Mouse (Mus musculus) heart, adult 2 months (tissue): ENCODE results near the gene Atg16l1. TPM values are rescaled to one million over a fixed set of nuclear protein-coding genes. Genes with fewer than 3 reads are reported as not detected.

Source experiments
- DNase-seq, 2 experiments: peaks; one replicate each; pipeline ENCODE4 v3.0.0; 2021
- H3K27ac ChIP-seq: fragments of 200-600 bp; 2 replicates; pipeline ENCODE4 v1.8.1; 2022
- H3K27me3 ChIP-seq: fragments of 200-500 bp; 2 replicates; pipeline ENCODE4 v1.6.1; 2012; ENCODE audit warnings: mild to moderate bottlenecking, low read length, inconsistent platforms, mixed read lengths; ENCODE audit not compliant: control insufficient read depth, insufficient read depth
- H3K36me3 ChIP-seq: fragments of 200-500 bp; 2 replicates; pipeline ENCODE4 v1.6.1; 2012; ENCODE audit warnings: low read length, inconsistent platforms; ENCODE audit not compliant: control insufficient read depth, insufficient read depth
- H3K4me1 ChIP-seq: fragments of 200-500 bp; 2 replicates; pipeline ENCODE4 v1.6.1; 2011; ENCODE audit warnings: low read length; ENCODE audit not compliant: control insufficient read depth, insufficient read depth
- H3K4me3 ChIP-seq: fragments of 200-600 bp; 2 replicates; pipeline ENCODE4 v1.8.1; 2022
- H3K79me2 ChIP-seq: fragments of 200-500 bp; replicated peaks from 2 replicates; pipeline ENCODE4 v1.6.1; 2012; ENCODE audit warnings: mild to moderate bottlenecking, inconsistent platforms, low read length, moderate library complexity, mixed read lengths; ENCODE audit not compliant: control insufficient read depth, insufficient read depth
- H3K9ac ChIP-seq: fragments of 200-500 bp; 2 replicates; pipeline ENCODE4 v1.6.1; 2012; ENCODE audit warnings: low read depth, mild to moderate bottlenecking, control low read depth, inconsistent platforms, low read length, mixed read lengths
- CTCF ChIP-seq: fragments of 200-600 bp; IDR thresholded peaks from 2 replicates; pipeline ENCODE4 v1.8.1; 2022; ENCODE audit warnings: antibody characterized with exemption, mild to moderate bottlenecking, moderate library complexity
- EP300 ChIP-seq: fragments of 200-500 bp; IDR thresholded peaks from 2 replicates; pipeline ENCODE4 v1.6.1; 2011; ENCODE audit warnings: low read depth, low read length, control low read depth; ENCODE audit not compliant: insufficient read depth
- POLR2A ChIP-seq: fragments of 200-500 bp; IDR thresholded peaks from 2 replicates; pipeline ENCODE4 v1.6.1; 2011; ENCODE audit warnings: mild to moderate bottlenecking, low read depth, low read length, control low read depth; ENCODE audit not compliant: insufficient read depth
- WGBS: fragments of 180-500 bp; shearing (Covaris S2); methylation state at CpG from one replicate; pipeline ENCODE4 v1.1.7; 2018; 5-methylcytosine and 5-hydroxymethylcytosine counted together
- intact Hi-C: fragments of 180-260 bp; cut with DNase I; formaldehyde crosslinking; loops from one replicate; pipeline ENCODE4 v1.15.1; 2025
- polyA plus RNA-seq: library from polyadenylated mRNA; depleted of rRNA; stranded (reverse); fragments of >200 nt; gene quantifications from 2 replicates; pipeline ENCODE4 v1.2.3, GENCODE M21; 2012
- total RNA-seq, 2 experiments: library from RNA; stranded (reverse); gene quantifications; 2 replicates each; pipeline ENCODE4 v1.2.3; 2021

Atg16l1 gene
- total and polyA plus RNA-seq, 3 experiments: 24.6 to 29.9 (median 29.4) TPM

DNA sequence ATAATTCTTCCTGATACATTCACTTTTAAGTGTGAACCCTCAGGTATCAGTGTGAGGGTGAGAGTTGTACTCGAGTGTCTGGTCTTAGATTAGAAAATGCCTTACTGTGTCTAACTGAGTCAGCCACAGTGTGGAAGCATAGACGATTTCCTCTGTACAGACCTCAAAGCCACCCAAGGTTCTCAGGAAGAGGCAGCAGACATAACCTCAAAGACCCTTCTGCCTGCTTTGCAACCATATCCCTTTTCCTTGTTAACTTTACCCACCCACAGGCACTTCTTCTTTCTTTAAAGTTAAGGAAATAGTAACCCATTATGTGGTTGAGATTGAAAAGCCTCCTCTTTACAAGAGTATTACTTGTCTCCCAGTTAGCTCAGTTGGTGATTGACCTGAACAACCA is 10.1 kb downstream of the Atg16l1 start:
- intact Hi-C loops: loop anchor here (5.0 kb wide), 1 partner anchor 157 kb away; no protein-coding TSS in a partner anchor
- Histone ChIP-seq H3K4me3 (no peak overlapping the region), H3K36me3 (peaks cover 5% of the 10 kb centered on the region), H3K4me1 (no peaks in the 10 kb centered on the region), H3K27ac (no peak overlapping the region), H3K79me2 (no peaks in the 10 kb centered on the region), H3K9ac (no peak overlapping the region), H3K27me3 (no peaks in the 10 kb centered on the region)
- DNase-seq: no peak
- TF ChIP-seq CTCF (no peak), POLR2A (no peak), EP300 (no peak)
- WGBS: 90% methylated on average over 2 of the region's 2 CpGs

- intact Hi-C loops: loop anchor here (5.0 kb wide), 1 partner anchor 156 kb away; no protein-coding TSS in a partner anchor
- Histone ChIP-seq H3K27ac (no peak overlapping the region), H3K27me3 (no peaks in the 10 kb centered on the region), H3K4me1 (no peaks in the 10 kb centered on the region), H3K79me2 (no peaks in the 10 kb centered on the region), H3K4me3 (no peak overlapping the region), H3K36me3 (peaks cover 5% of the 10 kb centered on the region), H3K9ac (no peak overlapping the region)
- TF ChIP-seq POLR2A: no peak
- peak; percentile 86 for TF ChIP-seq CTCF
- TF ChIP-seq EP300: no peak
- peak in 1 of 2 experiments; percentile 5 for DNase-seq
- 88% methylated on average over 3 of the region's 3 CpGs for WGBS
Observed at GRCm38 (mm10) chr1:87766233-87766632, 10.6 kb downstream of the Atg16l1 start.

DNA sequence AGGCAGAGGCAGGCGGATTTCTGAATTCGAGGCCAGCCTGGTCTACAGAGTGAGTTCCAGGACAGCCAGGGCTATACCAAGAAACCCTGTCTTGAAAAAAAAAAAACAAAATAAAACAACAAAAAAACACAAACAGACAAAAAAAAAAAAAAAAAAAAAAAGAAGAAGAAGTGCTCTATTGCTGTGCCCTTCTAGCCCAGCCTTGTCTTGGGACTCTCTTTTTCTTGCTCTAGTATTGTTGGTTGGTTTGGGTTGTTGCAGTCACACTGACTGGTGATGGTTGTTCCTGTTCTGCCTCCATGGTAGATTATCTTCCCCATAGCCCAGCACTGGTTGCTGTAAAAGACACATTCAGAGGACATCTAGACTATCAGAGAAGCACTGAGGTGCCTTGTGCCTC is 13.6 kb downstream of the Atg16l1 start:
- no peak for DNase-seq
- Histone ChIP-seq H3K27me3 (no peaks in the 10 kb centered on the region), H3K36me3 (peaks cover 4% of the 10 kb centered on the region), H3K9ac (no peak overlapping the region), H3K27ac (no peak overlapping the region), H3K4me3 (no peak overlapping the region), H3K79me2 (no peaks in the 10 kb centered on the region), H3K4me1 (no peaks in the 10 kb centered on the region)
- intact Hi-C loops: loop anchor here (5.0 kb wide), 1 partner anchor 153 kb away; no protein-coding TSS in a partner anchor
- no peak for TF ChIP-seq CTCF
- no peak for TF ChIP-seq EP300
- TF ChIP-seq POLR2A: no peak
- 96% methylated on average over 2 of the region's 2 CpGs for WGBS

DNA sequence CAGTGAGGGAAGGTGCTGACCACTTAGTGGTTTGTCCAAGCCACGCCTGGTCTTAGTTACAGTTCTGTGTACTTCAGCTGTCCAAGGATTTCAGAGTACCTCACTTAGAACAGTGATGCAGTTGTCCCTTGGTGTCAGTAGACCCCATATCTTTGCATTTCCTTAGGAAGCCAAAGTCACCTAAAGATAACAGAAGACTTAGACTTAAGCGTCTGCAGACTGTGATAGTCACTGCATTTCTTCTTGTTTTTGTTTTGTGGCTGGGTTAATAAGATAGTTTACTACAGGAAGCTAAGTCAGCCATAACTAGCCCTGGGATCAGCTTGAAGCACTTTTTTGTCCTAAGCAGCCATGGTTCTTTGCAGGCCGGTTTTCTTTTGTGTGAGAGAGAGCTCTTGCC is 14.8 kb downstream of the Atg16l1 start:
- Histone ChIP-seq H3K9ac (no peak overlapping the region), H3K4me1 (no peaks in the 10 kb centered on the region), H3K27ac (no peak overlapping the region), H3K27me3 (no peaks in the 10 kb centered on the region), H3K79me2 (no peaks in the 10 kb centered on the region), H3K36me3 (peaks cover 4% of the 10 kb centered on the region), H3K4me3 (no peak overlapping the region)
- no peak for DNase-seq
- WGBS: 80% methylated on average over 3 of the region's 3 CpGs
- intact Hi-C loops: no loop called here
- TF ChIP-seq POLR2A (no peak), EP300 (no peak), CTCF (no peak)

DNA sequence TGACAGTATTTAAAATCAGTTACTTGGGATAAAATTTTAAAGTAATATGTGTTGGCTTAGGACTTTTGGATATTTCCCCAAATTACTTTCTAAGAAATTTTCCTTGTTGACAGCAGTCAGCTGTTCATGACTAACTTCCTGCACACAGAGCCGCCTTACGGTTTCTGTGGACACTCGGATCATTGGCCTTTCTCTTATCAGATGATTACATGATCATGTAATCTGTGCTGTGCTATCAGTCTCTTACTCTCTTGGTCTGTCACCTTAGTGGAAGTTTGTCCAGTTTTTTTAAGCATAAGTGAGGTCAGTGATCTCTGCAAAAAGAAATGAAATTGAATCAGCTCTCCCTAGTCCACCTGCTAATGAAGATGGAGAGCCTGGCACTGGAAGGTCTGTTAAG is 16.1 kb downstream of the Atg16l1 start:
- Histone ChIP-seq H3K36me3 (peaks cover 2% of the 10 kb centered on the region), H3K4me1 (no peaks in the 10 kb centered on the region), H3K4me3 (no peak overlapping the region), H3K79me2 (no peaks in the 10 kb centered on the region), H3K9ac (no peak overlapping the region), H3K27ac (no peak overlapping the region), H3K27me3 (no peaks in the 10 kb centered on the region)
- DNase-seq: no peak
- 68% methylated on average over 3 of the region's 3 CpGs for WGBS
- no peak for TF ChIP-seq POLR2A
- TF ChIP-seq EP300: no peak
- TF ChIP-seq CTCF: no peak
- intact Hi-C loops: no loop called here

GRCm38 (mm10) chr1:87773336-87773735 is 17.7 kb downstream of the Atg16l1 start:
- 79% methylated on average over 2 of the region's 2 CpGs for WGBS
- no peak for DNase-seq
- no peaks in the 10 kb centered on the region for H3K4me1 ChIP-seq
- H3K36me3 ChIP-seq: peaks cover 2% of the 10 kb centered on the region
- no peak overlapping the region for H3K27ac ChIP-seq
- no peak for TF ChIP-seq EP300
- H3K4me3 ChIP-seq: no peak overlapping the region
- H3K27me3 ChIP-seq: no peaks in the 10 kb centered on the region
- no peaks in the 10 kb centered on the region for H3K79me2 ChIP-seq
- intact Hi-C loops: no loop called here
- no peak overlapping the region for H3K9ac ChIP-seq
